Comparison of ENCODE assay signal across 28 mouse cellular contexts in the genomic region with DNA sequence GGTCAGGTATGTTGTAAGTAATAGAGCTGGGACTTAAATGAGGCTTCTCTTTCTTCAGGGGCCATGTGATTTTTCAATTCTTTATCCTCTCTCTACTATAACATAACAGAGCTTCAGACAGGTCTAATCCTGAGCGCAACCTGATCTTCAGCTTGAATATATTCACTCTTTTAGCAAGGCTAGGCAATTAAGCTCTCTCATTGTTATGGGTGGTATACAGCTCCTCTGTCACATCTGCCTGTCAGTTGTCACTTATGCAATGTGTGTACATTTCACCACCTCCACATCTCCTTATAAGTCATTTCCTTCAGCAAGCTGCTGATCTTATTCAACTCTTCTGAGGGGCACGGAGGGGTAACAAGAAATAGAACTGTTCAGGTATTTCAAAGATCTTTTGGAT.
"Had no signal": no experiment of that assay in that cellular context is flagged by ENCODE, and none has a peak within 500 bp of the region (broad histone marks: within the 10 kb centered on the region; RNA-seq: fewer than 3 reads in every experiment).

No protein-coding gene starts in this region.

- H3K4me1 ChIP-seq: embryonic facial prominence, embryonic 12.5 days; embryonic facial prominence, embryonic 13.5 days; embryonic facial prominence, embryonic 15.5 days; forebrain, embryonic 10.5 days; forebrain, embryonic 12.5 days; forebrain, embryonic 13.5 days; forebrain, embryonic 15.5 days; heart, embryonic 10.5 days; heart, embryonic 12.5 days had no signal

- DNase-seq: cerebellum, adult 2 months; cerebellum, adult 8-10 months; cerebellum, adult 9-10 months; cerebellum, adult 9-11 months; cerebellum, postnatal 10 days; cerebellum, postnatal 14 days; cerebellum, postnatal 25 days; cerebellum, postnatal 36 days; embryo, embryonic 11 days; gastrocnemius, adult 2 months; gastrocnemius, postnatal 10 days; gastrocnemius, postnatal 14 days; gastrocnemius, postnatal 25 days; gastrocnemius, postnatal 36 days; heart, adult 11 months; heart, adult 18-20 months; heart, adult 2 months had no signal

- H3K27me3 ChIP-seq: embryonic facial prominence, embryonic 12.5 days; embryonic facial prominence, embryonic 13.5 days; embryonic facial prominence, embryonic 15.5 days; forebrain, embryonic 12.5 days; forebrain, embryonic 13.5 days; forebrain, embryonic 15.5 days; heart, embryonic 12.5 days had no signal

- H3K4me3 ChIP-seq: embryonic facial prominence, embryonic 12.5 days; embryonic facial prominence, embryonic 13.5 days; embryonic facial prominence, embryonic 15.5 days; erythroblast, embryonic 14.5 days; forebrain, embryonic 10.5 days; forebrain, embryonic 12.5 days; forebrain, embryonic 13.5 days; forebrain, embryonic 15.5 days; gastrocnemius, adult 2 months; heart, adult 2 months; heart, embryonic 10.5 days; heart, embryonic 12.5 days had no signal

- H3K9me3 ChIP-seq: embryonic facial prominence, embryonic 12.5 days; embryonic facial prominence, embryonic 13.5 days; embryonic facial prominence, embryonic 15.5 days; forebrain, embryonic 10.5 days; forebrain, embryonic 12.5 days; forebrain, embryonic 13.5 days; forebrain, embryonic 15.5 days; heart, embryonic 10.5 days; heart, embryonic 12.5 days had no signal

- H3K36me3 ChIP-seq: embryonic facial prominence, embryonic 12.5 days; embryonic facial prominence, embryonic 13.5 days; embryonic facial prominence, embryonic 15.5 days; forebrain, embryonic 10.5 days; forebrain, embryonic 12.5 days; forebrain, embryonic 15.5 days; heart, embryonic 10.5 days; heart, embryonic 12.5 days had no signal

- H3K9ac ChIP-seq: embryonic facial prominence, embryonic 12.5 days; embryonic facial prominence, embryonic 13.5 days; embryonic facial prominence, embryonic 15.5 days; forebrain, embryonic 12.5 days; forebrain, embryonic 13.5 days; forebrain, embryonic 15.5 days; heart, embryonic 12.5 days had no signal

- H3K27ac ChIP-seq: embryonic facial prominence, embryonic 12.5 days; embryonic facial prominence, embryonic 13.5 days; embryonic facial prominence, embryonic 15.5 days; forebrain, embryonic 10.5 days; forebrain, embryonic 12.5 days; forebrain, embryonic 13.5 days; forebrain, embryonic 15.5 days; gastrocnemius, adult 2 months; heart, adult 2 months; heart, embryonic 10.5 days had no signal

- H3K4me2 ChIP-seq: embryonic facial prominence, embryonic 12.5 days; embryonic facial prominence, embryonic 13.5 days; embryonic facial prominence, embryonic 15.5 days; forebrain, embryonic 12.5 days; forebrain, embryonic 13.5 days; forebrain, embryonic 15.5 days; heart, embryonic 11.5 days; heart, embryonic 12.5 days had no signal

- ATAC-seq: forebrain, embryonic 13.5 days; forebrain, embryonic 15.5 days had no signal
